Comparison of ENCODE assay signal across 8 mouse cellular contexts in genomic region chr10:20169927-20170604, GRCm38 (mm10). TPM values are rescaled to one million over a fixed set of nuclear protein-coding genes. Genes with fewer than 3 reads are reported as not detected.
DNase-seq lines count a peak whose midpoint lies in the region; ATAC-seq lines count a peak whose summit lies in the region.

No protein-coding gene starts in this region.

- no peak for ATAC-seq in heart, embryonic 15.5 days (replicated peaks; ENCODE audit: insufficient number of reproducible peaks, insufficient read depth, low FRiP score, low read depth)
- no peak for ATAC-seq in hindbrain, embryonic 14.5 days (ENCODE audit: low FRiP score)
- peak; percentile 13 for ATAC-seq in midbrain, embryonic 13.5 days

- H3K9me3 ChIP-seq in heart, embryonic 15.5 days (replicated peaks): no peaks in the 10 kb centered on the region
- H3K9me3 ChIP-seq in hindbrain, embryonic 14.5 days (ENCODE audit: control insufficient read depth, low read length): no peaks in the 10 kb centered on the region
- H3K9me3 ChIP-seq in midbrain, embryonic 13.5 days: no peaks in the 10 kb centered on the region

- H3K36me3 ChIP-seq in heart, embryonic 15.5 days: no peaks in the 10 kb centered on the region
- no peaks in the 10 kb centered on the region for H3K36me3 ChIP-seq in hindbrain, embryonic 14.5 days (replicated peaks; ENCODE audit: control insufficient read depth, insufficient read depth)
- no peaks in the 10 kb centered on the region for H3K36me3 ChIP-seq in midbrain, embryonic 13.5 days

- H3K4me1 ChIP-seq in heart, embryonic 15.5 days (replicated peaks): peaks cover 10% of the 10 kb centered on the region
- H3K4me1 ChIP-seq in brown adipose tissue, adult 24 weeks (ENCODE audit: control insufficient read depth, insufficient read depth, insufficient read length, low read length): no peaks in the 10 kb centered on the region
- peaks cover 22% of the 10 kb centered on the region for H3K4me1 ChIP-seq in hindbrain, embryonic 14.5 days (replicated peaks; ENCODE audit: control insufficient read depth, insufficient read depth, low read length)
- H3K4me1 ChIP-seq in midbrain, embryonic 13.5 days (replicated peaks): peaks cover 21% of the 10 kb centered on the region

- no peaks in the 10 kb centered on the region for H3K27me3 ChIP-seq in heart, embryonic 15.5 days
- H3K27me3 ChIP-seq in hindbrain, embryonic 14.5 days (ENCODE audit: control insufficient read depth, insufficient read depth, low read length): no peaks in the 10 kb centered on the region
- H3K27me3 ChIP-seq in midbrain, embryonic 13.5 days: peaks cover 27% of the 10 kb centered on the region

- no peak for DNase-seq in heart, adult 9 months (ENCODE audit: low spot score in 2 of 2)
- DNase-seq in hindbrain, embryonic 14.5 days (ENCODE audit: low spot score): no peak
- DNase-seq in natural killer cell, adult 2 months (ENCODE audit: low spot score in 2 of 2): no peak
- DNase-seq in spleen, adult 12 weeks (ENCODE audit: low spot score): no peak
- no peak for DNase-seq in adrenal gland, adult 2 months

- H3K4me3 ChIP-seq in heart, embryonic 15.5 days: peak overlapping the region; percentile 38
- H3K4me3 ChIP-seq in brown adipose tissue, adult 24 weeks (ENCODE audit: insufficient read depth, low read depth, low read length): 0 out of 2 replicates have a peak overlapping the region, but pooled peaks have one; percentile 28
- peak overlapping the region; percentile 31 for H3K4me3 ChIP-seq in hindbrain, embryonic 14.5 days (replicated peaks; ENCODE audit: low read length)
- peak overlapping the region; percentile 37 for H3K4me3 ChIP-seq in midbrain, embryonic 13.5 days (replicated peaks)

- peak overlapping the region; percentile 3; the same call in 1 of the 2 replicates for H3K27ac ChIP-seq in heart, embryonic 15.5 days
- no peak overlapping the region for H3K27ac ChIP-seq in brown adipose tissue, adult 24 weeks (replicated peaks; ENCODE audit: low read depth, low read length)
- peak overlapping the region; percentile 63 for H3K27ac ChIP-seq in hindbrain, embryonic 14.5 days
- H3K27ac ChIP-seq in midbrain, embryonic 13.5 days: peak overlapping the region; percentile 82

- 0 out of 2 replicates have a peak overlapping the region, but pooled peaks have one; percentile 28 for H3K9ac ChIP-seq in heart, embryonic 15.5 days
- H3K9ac ChIP-seq in hindbrain, embryonic 14.5 days: peak overlapping the region; percentile 53; the same call in 1 of the 2 replicates
- H3K9ac ChIP-seq in midbrain, embryonic 13.5 days (replicated peaks): peak overlapping the region; percentile 48

- H3K4me2 ChIP-seq in heart, embryonic 15.5 days: peak overlapping the region; percentile 62
- H3K4me2 ChIP-seq in hindbrain, embryonic 14.5 days (replicated peaks): peak overlapping the region; percentile 69
- H3K4me2 ChIP-seq in midbrain, embryonic 13.5 days (replicated peaks): peak overlapping the region; percentile 64

- 24% methylated on average over 19 of the region's 19 CpGs for WGBS in heart, embryonic 15.5 days
- WGBS in hindbrain, embryonic 14.5 days: 18% methylated on average over 19 of the region's 19 CpGs
- 20% methylated on average over 19 of the region's 19 CpGs for WGBS in midbrain, embryonic 13.5 days

RNA-seq across cellular contexts. Expression of gene Map7, which starts 21.8 kb away (rescaled TPM):
- 6.4 and 7.2 TPM in 2 replicates for polyA plus RNA-seq in heart, embryonic 15.5 days (2015; fragmentation: Nextera tagmentation; extraction: Ambion mirVana)
- polyA plus RNA-seq in brown adipose tissue, adult 24 weeks (2012; ENCODE audit: insufficient read depth, insufficient read length, missing spikeins): 3.6 and 4.5 TPM in 2 replicates
- 7.2 and 8.7 TPM in 2 replicates for polyA plus RNA-seq in hindbrain, embryonic 14.5 days (2014; fragmentation: Nextera tagmentation; extraction: Ambion mirVana)
- 5.1 and 5.8 TPM in 2 replicates for polyA plus RNA-seq in midbrain, embryonic 13.5 days (2015; fragmentation: Nextera tagmentation; extraction: Ambion mirVana)
- total RNA-seq in adrenal gland, adult 2 months (2021): 10 to 100 TPM; 14.6 to 18.1 TPM
- polyA plus RNA-seq in adrenal gland, adult 2 months (2012; rRNA removed): 8.9 TPM in 2 replicates
